Mouse (Mus musculus) intestine, postnatal 0 days (tissue): ENCODE results near the gene Slc8a2. TPM values are rescaled to one million over a fixed set of nuclear protein-coding genes. Genes with fewer than 3 reads are reported as not detected.

Experiments
- ATAC-seq: fragments of 200-750 bp; cut with Nextera tagmentation; 2 replicates; pipeline ENCODE4 v1.8.0; 2017; ENCODE audit warnings: mild to moderate bottlenecking, moderate TSS enrichment, moderate library complexity
- H3K27ac ChIP-seq: fragments of 300-500 bp; sonication (generic); 2 replicates; pipeline ENCODE4 v1.5.1; 2014; ENCODE audit warnings: mild to moderate bottlenecking, low read depth, low read length, moderate library complexity
- H3K27me3 ChIP-seq: fragments of 300-500 bp; sonication (generic); replicated peaks from 2 replicates; pipeline ENCODE4 v1.6.1; 2014; ENCODE audit warnings: low read length, mixed read lengths; ENCODE audit not compliant: control insufficient read depth, insufficient read depth
- H3K36me3 ChIP-seq: fragments of 300-500 bp; sonication (generic); 2 replicates; pipeline ENCODE4 v1.6.1; 2014; ENCODE audit warnings: mild to moderate bottlenecking, moderate library complexity; ENCODE audit not compliant: control insufficient read depth, insufficient read depth
- H3K4me1 ChIP-seq: fragments of 300-500 bp; sonication (generic); replicated peaks from 2 replicates; pipeline ENCODE4 v1.6.1; 2014; ENCODE audit warnings: antibody characterized with exemption, low read length, mixed read lengths; ENCODE audit not compliant: control insufficient read depth, insufficient read depth
- H3K4me2 ChIP-seq: fragments of 300-500 bp; sonication (generic); replicated peaks from 2 replicates; pipeline ENCODE4 v1.6.1; 2014; ENCODE audit warnings: low read depth, mild to moderate bottlenecking, moderate library complexity
- H3K4me3 ChIP-seq: fragments of 300-500 bp; sonication (generic); 2 replicates; pipeline ENCODE4 v1.5.1; 2014; ENCODE audit warnings: low read depth, low read length
- H3K9ac ChIP-seq: fragments of 300-500 bp; sonication (generic); 2 replicates; pipeline ENCODE4 v1.6.1; 2014; ENCODE audit warnings: mild to moderate bottlenecking, low read depth, low read length
- H3K9me3 ChIP-seq: fragments of 300-500 bp; sonication (generic); 2 replicates; pipeline ENCODE4 v1.6.1; 2016; ENCODE audit warnings: mixed run types; ENCODE audit not compliant: control insufficient read depth
- CTCF ChIP-seq: sonication (generic); IDR thresholded peaks from 2 replicates; pipeline ENCODE4 v1.5.1; 2016; ENCODE audit warnings: low read depth, mild to moderate bottlenecking, control low read depth, antibody characterized with exemption, moderate library complexity
- WGBS: fragments of 180-500 bp; shearing (Covaris S2); extraction: QIAGEN DNeasy Blood & Tissue Kit; methylation state at CpG from one replicate; pipeline ENCODE4 v1.1.7; 2014; 5-methylcytosine and 5-hydroxymethylcytosine counted together
- polyA plus RNA-seq: library from polyadenylated mRNA; unstranded; fragments of >200 nt; fragmentation: Nextera tagmentation; extraction: Ambion mirVana; gene quantifications from 2 replicates; pipeline ENCODE4 v1.2.1, GENCODE M21; 2015

The Slc8a2 gene
- polyA plus RNA-seq, 1 experiment from 2014 or later: 0.08 TPM

- TF ChIP-seq CTCF: no peak
- H3K27me3 ChIP-seq: peaks cover 6% of the 10 kb centered on the region; the same call in 1 of the 2 replicates
- no peaks in the 10 kb centered on the region for H3K9me3 ChIP-seq
- H3K4me1 ChIP-seq: no peaks in the 10 kb centered on the region
- H3K4me2 ChIP-seq: peak overlapping the region; percentile 76
- H3K9ac ChIP-seq: no peak overlapping the region
- no peak for ATAC-seq
- peaks cover under 1% of the 10 kb centered on the region; the same call in 1 of the 2 replicates for H3K36me3 ChIP-seq
- H3K4me3 ChIP-seq: no peak overlapping the region
- 35% methylated on average over 13 of the region's 13 CpGs for WGBS
- no peak overlapping the region for H3K27ac ChIP-seq
These were observed 1.5 kb downstream of the Slc8a2 start for GRCm38 (mm10) chr7:16130956-16131634.

DNA sequence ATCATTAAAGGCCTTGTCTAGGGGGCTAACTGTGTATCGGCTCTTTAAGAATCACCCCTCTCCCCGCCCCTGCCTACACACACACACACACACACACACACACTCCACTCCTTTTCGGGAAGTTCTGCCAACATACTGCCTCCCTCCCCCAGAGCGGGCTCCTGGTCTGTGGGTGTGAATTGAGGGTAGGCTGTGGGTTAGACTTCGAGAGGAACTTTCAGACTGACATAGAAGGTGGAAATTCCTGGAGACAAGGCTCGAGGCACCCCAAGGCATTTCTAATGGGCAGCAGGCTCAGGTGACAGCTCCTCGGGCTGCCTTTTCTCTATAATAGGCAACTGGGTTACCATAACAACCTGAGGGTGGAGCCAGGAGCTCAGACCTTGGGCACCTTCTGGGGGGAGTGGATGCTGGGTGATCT, 2.5 kb downstream of the Slc8a2 start:
- Histone ChIP-seq H3K27me3 (peaks cover 6% of the 10 kb centered on the region; the same call in 1 of the 2 replicates), H3K9me3 (no peaks in the 10 kb centered on the region)
- WGBS: 13% methylated on average over 7 of the region's 7 CpGs

DNA sequence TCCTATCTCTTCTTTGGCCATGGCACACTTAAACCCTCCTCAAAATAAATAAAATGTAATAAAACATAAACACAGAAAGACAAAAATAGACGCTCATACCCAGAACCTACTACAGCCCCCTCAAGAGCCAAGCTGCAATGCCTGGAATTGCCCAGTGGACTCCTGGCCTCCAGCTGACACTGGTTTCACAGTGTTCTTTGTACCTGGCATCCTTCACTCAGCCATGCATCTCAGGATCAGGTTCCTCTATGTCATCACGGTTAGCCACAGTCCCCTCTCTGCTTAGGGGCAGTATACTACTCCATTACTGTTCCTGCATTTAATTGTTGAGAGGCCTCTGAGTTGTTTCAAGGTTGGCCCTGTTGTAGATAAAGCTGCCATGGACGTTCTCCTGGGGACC, 3.3 kb downstream of the Slc8a2 start:
- 62% methylated on average over 3 of the region's 3 CpGs for WGBS
- ATAC-seq: no peak
- no peaks in the 10 kb centered on the region for H3K9me3 ChIP-seq
- no peaks in the 10 kb centered on the region for H3K4me1 ChIP-seq
- H3K27ac ChIP-seq: no peak overlapping the region
- no peaks in the 10 kb centered on the region for H3K36me3 ChIP-seq
- peaks cover 6% of the 10 kb centered on the region; the same call in 1 of the 2 replicates for H3K27me3 ChIP-seq
- no peak overlapping the region for H3K4me2 ChIP-seq
- H3K4me3 ChIP-seq: no peak overlapping the region
- TF ChIP-seq CTCF: no peak
- H3K9ac ChIP-seq: no peak overlapping the region

More for the DNA sequence above, 2.5 kb downstream of the Slc8a2 start:
- Histone ChIP-seq H3K27ac (no peak overlapping the region), H3K36me3 (no peaks in the 10 kb centered on the region), H3K9ac (no peak overlapping the region), H3K4me1 (no peaks in the 10 kb centered on the region), H3K4me2 (peak overlapping the region; percentile 10), H3K4me3 (no peak overlapping the region)
- no peak for ATAC-seq
- TF ChIP-seq CTCF: no peak

DNA sequence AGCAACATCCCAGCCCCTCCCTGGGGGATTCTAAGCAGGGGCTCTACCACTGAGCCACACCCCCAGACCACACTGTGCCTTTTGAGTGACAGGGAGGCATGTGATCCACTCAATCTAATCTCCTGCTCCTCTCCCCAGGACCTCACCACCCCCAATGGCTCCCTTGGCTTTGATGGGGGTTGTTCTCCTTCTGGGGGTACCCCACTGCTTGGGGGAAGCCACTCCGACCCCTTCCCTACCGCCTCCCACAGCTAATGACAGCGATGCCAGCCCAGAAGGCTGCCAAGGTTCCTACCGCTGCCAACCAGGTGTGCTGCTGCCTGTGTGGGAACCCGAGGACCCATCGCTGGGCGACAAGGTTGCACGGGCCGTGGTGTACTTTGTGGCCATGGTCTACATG, 4.1 kb downstream of the Slc8a2 start:
- H3K27me3 ChIP-seq: peaks cover 6% of the 10 kb centered on the region; the same call in 1 of the 2 replicates
- no peak for ATAC-seq
- H3K4me1 ChIP-seq: no peaks in the 10 kb centered on the region
- no peak overlapping the region for H3K27ac ChIP-seq
- H3K9ac ChIP-seq: no peak overlapping the region
- no peaks in the 10 kb centered on the region for H3K36me3 ChIP-seq
- no peaks in the 10 kb centered on the region for H3K9me3 ChIP-seq
- WGBS: 94% methylated on average over 9 of the region's 9 CpGs
- no peak for TF ChIP-seq CTCF
- no peak overlapping the region for H3K4me3 ChIP-seq
- no peak overlapping the region for H3K4me2 ChIP-seq

DNA sequence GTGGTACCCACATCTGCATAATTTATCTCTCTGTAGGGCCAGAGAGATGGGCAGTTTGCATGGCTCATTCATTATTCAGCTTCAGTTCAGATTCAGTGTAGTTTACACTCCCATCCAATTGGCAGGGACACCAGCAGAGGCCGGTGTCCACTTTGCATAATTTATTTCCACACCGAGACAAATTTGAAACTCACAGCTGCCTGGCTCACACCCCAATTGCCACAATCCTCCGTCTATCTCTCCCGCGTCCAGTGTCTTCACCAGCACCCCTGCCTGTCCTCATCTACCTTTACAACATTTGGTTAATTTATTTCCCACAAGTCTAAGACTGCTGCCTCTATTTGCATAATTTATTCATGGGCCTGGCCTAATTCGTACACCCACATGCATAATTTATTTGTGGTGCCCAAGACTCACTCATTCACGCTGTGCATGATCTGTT, 5.3 kb downstream of the Slc8a2 start:
- no peak overlapping the region for H3K4me2 ChIP-seq
- no peak overlapping the region for H3K9ac ChIP-seq
- no peaks in the 10 kb centered on the region for H3K36me3 ChIP-seq
- 73% methylated on average over 7 of the region's 7 CpGs for WGBS
- no peak overlapping the region for H3K27ac ChIP-seq
- H3K27me3 ChIP-seq: peaks cover 6% of the 10 kb centered on the region; the same call in 1 of the 2 replicates
- no peak for ATAC-seq
- no peaks in the 10 kb centered on the region for H3K4me1 ChIP-seq
- TF ChIP-seq CTCF: no peak
- H3K9me3 ChIP-seq: no peaks in the 10 kb centered on the region
- no peak overlapping the region for H3K4me3 ChIP-seq

DNA sequence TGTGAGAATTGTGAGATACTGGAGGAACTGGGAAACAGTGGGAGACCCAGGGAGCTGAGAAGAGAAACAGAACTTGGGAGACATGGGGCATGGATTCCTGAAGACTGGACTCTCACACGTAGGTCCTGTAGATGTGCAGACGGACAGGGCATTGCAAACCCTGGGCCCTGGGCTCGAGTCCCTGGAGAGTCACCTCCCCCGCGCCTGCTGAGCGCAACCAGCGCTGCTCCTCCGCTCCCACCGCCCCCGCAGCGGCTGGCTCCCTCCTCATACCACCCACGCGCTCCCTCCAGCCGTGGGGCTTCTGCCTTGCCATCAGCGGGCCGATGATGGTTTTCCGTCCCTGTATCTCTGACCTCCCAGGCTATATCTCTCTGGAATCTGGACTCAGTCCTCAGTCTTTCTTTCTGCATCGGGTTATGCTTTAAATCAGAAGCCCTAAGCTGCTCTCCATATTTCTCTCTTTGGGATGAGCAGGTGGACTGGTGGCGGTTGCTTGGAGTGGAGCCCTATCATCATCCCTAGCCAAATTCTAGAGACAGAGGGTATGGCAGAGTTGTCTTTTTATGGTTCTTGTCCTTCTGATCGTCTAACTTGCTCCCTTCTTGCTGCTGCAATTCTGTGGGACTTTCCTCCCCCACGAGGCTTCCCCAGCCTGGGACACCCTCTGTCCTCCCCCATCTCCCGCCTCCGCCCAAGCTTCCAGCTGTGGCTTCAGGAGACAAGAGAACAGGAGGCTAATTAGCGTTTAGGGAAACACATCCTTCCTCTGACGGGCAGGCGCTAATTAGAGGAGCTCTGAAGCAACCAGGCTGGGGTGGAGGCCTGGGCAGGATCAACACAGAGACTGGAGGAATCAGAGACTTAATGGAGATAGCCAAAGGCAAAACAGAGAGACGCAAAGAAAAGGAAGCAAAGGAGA, 17.1 kb downstream of the Slc8a2 start:
- no peak overlapping the region for H3K27ac ChIP-seq
- no peaks in the 10 kb centered on the region for H3K36me3 ChIP-seq
- WGBS: 45% methylated on average over 22 of the region's 27 CpGs
- no peak overlapping the region for H3K4me2 ChIP-seq
- TF ChIP-seq CTCF: no peak
- H3K4me3 ChIP-seq: no peak overlapping the region
- H3K9ac ChIP-seq: no peak overlapping the region
- H3K9me3 ChIP-seq: no peaks in the 10 kb centered on the region
- no peak for ATAC-seq
- no peaks in the 10 kb centered on the region for H3K4me1 ChIP-seq
- H3K27me3 ChIP-seq: no peaks in the 10 kb centered on the region
